Mouse (Mus musculus) brain, embryonic 14.5 days (tissue): ENCODE measurements at regions not wholly inside any gene's neighbourhood (a gene's known extent, or its start where the extent isn't known, plus 50 kb on each side); places are given as distances from the start of the nearest gene placed in this dataset.

ENCODE experiments used
- DNase-seq: peaks from one replicate; pipeline ENCODE4 v3.0.0-alpha.2; 2011; ENCODE audit warnings: low read depth
- CTCF ChIP-seq: fragments of 200-500 bp; IDR thresholded peaks from 2 replicates; pipeline ENCODE4 v1.5.1; 2012; ENCODE audit warnings: inconsistent platforms, mild to moderate bottlenecking, moderate library complexity, borderline replicate concordance; ENCODE audit not compliant: insufficient read depth, insufficient read length; ENCODE audit errors: extremely low read depth
- POLR2A ChIP-seq: fragments of 200-500 bp; IDR thresholded peaks from 2 replicates; pipeline ENCODE4 v1.6.1; 2012; ENCODE audit warnings: mild to moderate bottlenecking, inconsistent platforms, borderline replicate concordance; ENCODE audit not compliant: poor library complexity, insufficient read depth, insufficient read length, severe bottlenecking; ENCODE audit errors: extremely low read depth

DNA sequence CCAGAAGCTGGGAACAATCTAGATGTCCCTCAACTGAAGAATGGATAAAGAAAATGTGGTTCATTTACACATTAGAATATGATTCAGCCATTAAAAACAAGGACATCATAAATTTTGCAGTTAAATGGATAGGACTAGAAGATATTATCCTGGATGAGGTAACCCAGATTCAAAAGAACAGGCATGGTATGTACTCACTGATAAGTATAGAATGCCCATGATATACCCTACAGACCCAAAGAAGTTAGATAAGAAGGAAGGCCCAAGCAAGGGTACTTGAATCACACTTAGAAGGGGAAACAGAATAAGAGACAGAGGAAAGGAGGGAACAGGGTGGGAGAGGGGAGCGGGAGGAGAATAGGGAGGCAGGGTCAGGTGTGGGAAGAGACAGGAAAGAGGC, 127.4 kb upstream of the Itga4 start:
- no peak for TF ChIP-seq CTCF
- no peak for TF ChIP-seq POLR2A
- no peak for DNase-seq

DNA sequence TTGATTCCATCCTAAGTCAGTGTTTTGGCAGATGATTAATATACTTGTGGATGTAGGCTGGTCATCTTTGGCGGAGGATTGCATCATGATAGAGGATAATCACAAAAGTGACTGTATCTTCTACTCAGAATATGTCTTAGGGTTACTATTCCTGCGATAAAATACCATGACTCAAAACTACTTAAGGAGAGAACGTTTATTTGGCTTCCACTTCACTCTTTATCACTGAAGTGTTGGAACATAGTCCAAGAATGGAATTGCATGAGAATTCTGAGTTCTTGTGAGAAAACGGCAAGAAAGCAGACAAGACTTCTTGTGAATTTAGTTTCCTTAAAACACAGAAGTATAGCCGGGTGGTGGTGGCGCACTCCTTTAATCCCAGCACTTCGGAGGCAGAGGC, 124.6 kb upstream of the Itga4 start:
- no peak for DNase-seq
- TF ChIP-seq CTCF = no peak
- TF ChIP-seq POLR2A = no peak

DNA sequence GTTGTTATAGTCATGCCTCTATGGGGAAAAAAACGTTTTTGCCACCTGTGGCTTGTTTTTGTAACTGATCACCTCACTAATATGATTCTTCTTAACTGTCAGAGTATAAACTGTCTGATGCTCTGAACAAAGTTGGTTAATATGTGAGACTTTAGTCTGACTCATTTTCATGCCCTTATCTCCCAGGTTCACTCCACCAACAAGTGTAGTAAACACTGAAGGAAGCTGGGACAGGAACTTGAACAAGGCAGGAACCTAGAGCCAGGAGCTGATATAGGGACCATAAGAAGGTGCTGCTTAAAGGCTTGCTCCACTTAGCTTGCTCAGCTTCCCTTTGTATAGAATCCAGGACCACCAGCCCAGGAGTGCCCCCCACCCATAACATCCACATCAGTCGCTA, 124.0 kb upstream of the Itga4 start:
- no peak for DNase-seq
- TF ChIP-seq CTCF (no peak), POLR2A (no peak)

DNA sequence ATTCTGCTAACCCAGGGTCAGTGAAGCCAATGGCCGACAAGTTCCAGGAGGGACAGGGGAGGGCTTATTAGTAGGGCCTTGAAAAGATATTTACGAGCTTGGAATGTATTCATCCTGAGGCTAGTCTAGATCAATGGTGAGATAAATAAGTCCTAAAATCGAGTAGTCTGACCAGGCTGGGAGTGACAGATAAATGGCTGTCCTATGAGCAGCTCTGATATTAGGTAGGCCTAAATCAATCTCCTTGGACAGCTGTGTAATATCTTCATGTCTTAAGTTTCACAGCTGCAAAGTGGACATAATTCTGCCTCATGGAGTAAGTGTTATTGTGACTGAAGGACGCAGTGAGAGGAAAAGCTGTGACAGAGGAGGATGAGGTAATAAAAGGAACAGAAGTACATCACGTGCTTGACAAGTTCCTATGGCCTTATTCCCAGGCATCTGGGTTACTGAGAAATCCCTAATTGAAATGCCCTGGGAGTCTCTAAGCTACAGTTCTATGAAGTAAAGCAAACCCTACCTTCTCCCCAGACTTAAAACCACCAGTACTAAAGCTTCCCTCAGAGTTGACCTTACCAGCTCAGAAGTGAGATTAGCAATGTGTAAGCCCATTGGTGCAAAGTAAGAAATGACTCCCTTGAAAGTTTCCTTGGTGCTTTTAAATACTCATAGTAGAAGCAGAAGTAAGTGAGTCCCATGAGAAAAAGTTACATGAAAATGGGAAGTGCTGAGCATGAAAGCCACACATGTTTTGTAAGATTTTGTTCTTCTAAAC, 123.3 kb upstream of the Itga4 start:
- DNase-seq = no peak
- TF ChIP-seq CTCF (no peak), POLR2A (no peak)

DNA sequence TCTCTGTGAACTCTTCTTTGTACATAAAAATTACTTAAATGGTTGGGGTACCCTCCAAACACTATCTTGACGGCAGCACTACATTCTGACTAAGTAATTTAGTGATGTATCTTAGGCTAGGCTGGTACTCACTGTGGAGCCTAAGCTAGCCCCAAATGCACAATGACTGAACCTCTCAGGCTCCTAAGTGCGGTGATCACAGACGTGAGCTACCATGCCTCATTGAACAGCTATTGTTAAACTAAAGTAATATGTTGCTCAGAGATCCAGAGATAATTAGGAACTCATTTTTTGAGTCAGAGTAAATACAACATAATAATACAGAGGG, 122.7 kb upstream of the Itga4 start:
- DNase-seq = no peak

DNA sequence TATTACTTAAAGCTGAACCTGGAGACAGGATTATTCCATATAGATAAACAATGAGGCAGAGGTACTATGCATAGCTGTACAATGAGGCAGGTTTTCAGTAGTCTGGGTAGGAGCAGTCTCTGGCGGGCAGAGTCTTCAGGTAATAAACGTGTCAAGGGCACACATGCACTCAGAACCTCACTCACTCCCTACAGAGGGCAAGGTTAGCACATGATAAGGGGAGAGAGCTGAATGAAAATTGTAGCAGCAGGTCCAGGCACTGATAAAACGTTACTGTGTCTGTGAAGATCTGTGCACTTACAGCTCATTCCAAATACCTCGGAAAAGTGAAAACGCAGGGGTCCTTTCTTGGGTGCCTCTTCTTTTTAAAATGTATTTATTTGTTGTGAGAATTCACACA, 120.9 kb upstream of the Itga4 start:
- DNase-seq = no peak
- TF ChIP-seq CTCF = no peak
- TF ChIP-seq POLR2A = no peak

More for the DNA sequence above, 122.7 kb upstream of the Itga4 start:
- no peak for TF ChIP-seq CTCF

DNA sequence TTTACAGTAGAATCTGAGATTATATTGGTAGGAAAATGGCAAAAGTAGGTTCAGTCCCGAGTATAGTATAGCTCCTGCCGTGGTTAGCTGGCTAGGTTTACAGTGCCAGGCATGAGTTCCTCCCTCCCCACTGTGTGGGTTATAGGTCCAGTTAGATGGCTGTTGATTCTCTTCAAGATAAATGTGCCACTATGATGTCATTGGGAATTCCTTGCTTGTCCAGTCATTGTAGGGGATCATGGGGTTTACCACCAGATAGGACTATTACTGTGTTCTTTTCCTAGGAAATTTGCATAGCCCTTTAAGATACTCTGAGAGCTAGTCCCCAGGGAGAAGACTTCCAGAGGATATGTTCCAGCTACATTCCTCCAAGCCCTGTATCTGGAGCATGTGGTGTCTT, 119.2 kb upstream of the Itga4 start:
- no peak for TF ChIP-seq POLR2A
- TF ChIP-seq CTCF = no peak
- DNase-seq = no peak

DNA sequence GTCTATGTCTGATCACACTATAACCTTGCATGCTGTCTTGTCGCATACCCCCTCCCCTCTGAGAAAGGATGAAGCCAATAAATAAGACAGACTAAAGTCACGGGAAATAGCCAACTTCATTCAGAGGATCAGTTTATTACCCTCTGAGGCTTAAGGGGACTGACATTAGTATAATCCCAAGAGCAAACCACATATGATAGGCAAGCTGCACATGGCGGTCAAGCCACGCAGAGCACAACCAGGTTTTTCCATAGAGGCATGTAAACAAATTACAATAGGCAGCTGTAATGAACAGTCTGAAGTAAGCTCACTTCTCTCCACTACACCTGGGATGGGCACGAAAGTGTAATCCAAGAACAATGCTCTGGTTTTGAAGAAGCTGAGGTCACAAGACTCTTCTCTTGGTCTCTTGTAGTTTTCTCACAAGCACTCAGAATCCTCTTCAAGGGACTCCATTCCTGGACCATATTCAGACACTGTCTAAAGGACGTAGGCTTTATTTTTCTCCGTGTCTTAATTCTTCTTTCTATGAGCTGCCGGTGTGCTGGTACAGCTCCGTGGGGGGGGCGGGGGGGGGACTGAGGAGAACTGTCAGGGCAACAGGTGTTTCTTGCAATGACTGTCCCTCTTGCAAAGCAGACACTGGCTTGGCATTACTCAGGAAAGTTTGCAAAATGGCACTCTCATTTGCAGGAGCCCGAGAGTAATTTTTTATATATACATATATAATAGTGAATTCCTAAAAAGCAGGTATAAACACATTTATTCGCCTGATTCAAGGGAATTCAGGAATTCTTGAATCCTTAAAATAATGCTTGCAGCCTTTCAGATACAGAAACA, 118.4 kb upstream of the Itga4 start:
- DNase-seq = no peak
- TF ChIP-seq CTCF (no peak), POLR2A (no peak)

DNA sequence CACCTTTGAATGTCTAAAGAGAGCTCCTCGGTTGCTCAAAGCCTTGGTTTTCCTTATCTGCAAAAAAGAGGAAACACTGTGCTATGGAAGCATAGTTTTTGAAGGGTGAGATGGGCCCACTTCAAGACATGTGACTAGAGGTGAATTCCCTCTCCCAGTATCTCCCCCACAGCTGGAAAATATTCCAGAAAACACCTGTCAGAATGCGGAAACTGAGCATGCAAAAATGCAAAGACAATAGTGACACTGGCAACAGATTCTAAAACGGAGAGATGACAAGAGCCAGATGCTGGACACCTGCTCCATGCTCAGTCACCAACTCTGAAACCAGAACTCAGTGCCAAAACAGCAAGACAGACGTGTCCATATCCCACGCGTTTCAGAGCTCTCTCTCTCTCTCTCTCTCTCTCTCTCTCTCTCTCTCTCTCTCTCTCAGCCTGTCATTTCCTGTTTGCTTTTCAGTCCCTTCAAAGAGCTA, 117.5 kb upstream of the Itga4 start:
- TF ChIP-seq POLR2A (no peak), CTCF (no peak)
- no peak for DNase-seq

DNA sequence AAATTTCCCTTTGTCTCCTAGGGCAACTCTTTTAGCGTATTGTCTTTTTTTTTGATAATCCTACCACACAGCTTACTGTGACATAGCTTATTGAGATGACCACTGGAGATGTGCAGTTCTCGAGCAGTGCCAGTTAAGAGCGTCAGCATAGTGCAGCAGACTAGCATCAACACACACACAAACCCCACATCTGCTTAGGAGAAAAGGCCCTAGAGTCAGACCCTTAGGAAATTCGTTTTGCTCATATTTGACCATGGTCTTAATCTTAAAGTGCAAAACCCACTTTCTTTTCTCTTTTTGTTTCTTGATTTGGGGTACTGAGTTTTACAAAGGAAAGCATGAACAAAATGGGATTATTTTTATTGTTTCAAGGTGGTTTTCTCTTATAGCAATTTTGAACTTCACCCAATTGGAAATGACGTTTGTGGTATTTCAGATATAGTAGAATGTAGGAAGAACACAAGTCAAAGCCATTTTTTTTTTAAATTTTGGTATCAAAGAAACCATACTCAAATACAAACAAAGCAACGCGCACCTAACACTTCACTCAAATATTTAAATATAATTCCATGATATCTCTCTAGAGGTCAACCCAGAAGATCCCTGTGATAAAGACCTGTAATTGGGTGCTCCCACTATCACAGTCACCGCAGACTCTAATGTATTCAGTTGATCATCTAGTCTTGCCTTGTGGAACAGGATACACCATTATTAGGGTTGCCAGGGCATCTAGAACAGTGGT, 116.7 kb upstream of the Itga4 start:
- no peak for DNase-seq

DNA sequence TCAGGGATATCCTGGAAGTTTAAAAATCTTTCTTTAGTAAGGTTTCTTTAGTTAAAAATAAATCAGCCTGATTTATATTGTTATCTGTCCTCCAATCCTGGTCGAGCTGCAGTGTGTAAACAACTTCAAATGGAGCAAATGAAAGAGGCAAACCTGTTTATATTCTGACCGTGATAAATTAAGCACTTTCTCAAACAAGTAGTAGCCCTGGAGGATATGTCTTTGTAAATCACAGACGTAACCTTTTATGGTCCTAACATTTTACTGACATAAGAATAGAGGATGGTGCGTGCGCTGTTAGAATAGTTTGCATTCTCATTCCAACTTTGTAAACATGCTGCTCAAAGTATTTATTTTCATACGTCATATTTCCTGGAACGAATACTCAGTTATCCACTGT, 113.3 kb upstream of the Itga4 start:
- TF ChIP-seq POLR2A (no peak), CTCF (no peak)
- no peak for DNase-seq

More for the DNA sequence above, 116.7 kb upstream of the Itga4 start:
- TF ChIP-seq CTCF (no peak), POLR2A (no peak)
